Mouse (Mus musculus) spleen, adult 12 weeks (tissue): ENCODE data around the gene Slc7a11.

ENCODE experiments used
- DNase-seq: peaks from one replicate; pipeline ENCODE4 v3.0.0; 2022; ENCODE audit warnings: low spot score

The Slc7a11 gene

GRCm38 (mm10) chr3:50138319-50138718, 305.1 kb downstream of the Slc7a11 start:
- DNase-seq, result no peak

GRCm38 (mm10) chr3:50132204-50132603, 311.2 kb downstream of the Slc7a11 start:
- no peak for DNase-seq

GRCm38 (mm10) chr3:50130319-50130718, 313.1 kb downstream of the Slc7a11 start:
- DNase-seq, result no peak

- no peak for DNase-seq
These were observed 322.4 kb downstream of the Slc7a11 start for GRCm38 (mm10) chr3:50121001-50121400.

- DNase-seq, result no peak
These were observed 327.1 kb downstream of the Slc7a11 start for GRCm38 (mm10) chr3:50116266-50116665.

GRCm38 (mm10) chr3:50105509-50105908, 337.9 kb downstream of the Slc7a11 start:
- DNase-seq, result no peak

GRCm38 (mm10) chr3:50094404-50095092, 348.9 kb downstream of the Slc7a11 start:
- no peak for DNase-seq

GRCm38 (mm10) chr3:50076979-50077378, 366.4 kb downstream of the Slc7a11 start:
- no peak for DNase-seq

- DNase-seq, result no peak
These were observed 380.0 kb downstream of the Slc7a11 start for GRCm38 (mm10) chr3:50063396-50063795.

- no peak for DNase-seq
These were observed 398.7 kb downstream of the Slc7a11 start for GRCm38 (mm10) chr3:50044666-50045065.

- no peak for DNase-seq
These were observed 399.3 kb downstream of the Slc7a11 start for GRCm38 (mm10) chr3:50044160-50044559.

- no peak for DNase-seq
These were observed 402.3 kb downstream of the Slc7a11 start for GRCm38 (mm10) chr3:50041141-50041540.

GRCm38 (mm10) chr3:50035875-50036528, 407.4 kb downstream of the Slc7a11 start:
- no peak for DNase-seq

- DNase-seq, result no peak
These were observed 410.1 kb downstream of the Slc7a11 start for GRCm38 (mm10) chr3:50033325-50033724.

GRCm38 (mm10) chr3:50026039-50026438, 417.4 kb downstream of the Slc7a11 start:
- no peak for DNase-seq

GRCm38 (mm10) chr3:50014396-50014795, 429.0 kb downstream of the Slc7a11 start:
- DNase-seq, result no peak

GRCm38 (mm10) chr3:50012012-50012411, 431.4 kb downstream of the Slc7a11 start:
- no peak for DNase-seq

GRCm38 (mm10) chr3:50003970-50004683, 439.3 kb downstream of the Slc7a11 start:
- no peak for DNase-seq

- no peak for DNase-seq
These were observed 441.3 kb downstream of the Slc7a11 start for GRCm38 (mm10) chr3:50002067-50002466.

- no peak for DNase-seq
These were observed 441.8 kb downstream of the Slc7a11 start for GRCm38 (mm10) chr3:50001635-50002034.

- no peak for DNase-seq
These were observed 450.5 kb downstream of the Slc7a11 start for GRCm38 (mm10) chr3:49992891-49993290.

GRCm38 (mm10) chr3:49987236-49987635, 456.2 kb downstream of the Slc7a11 start:
- no peak for DNase-seq

GRCm38 (mm10) chr3:49984795-49985194, 458.6 kb downstream of the Slc7a11 start:
- DNase-seq, result no peak
